Mouse (Mus musculus) olfactory bulb, adult 2 months (tissue): Measurements from ENCODE around the gene Gm17657.

Source experiments
- CTCF ChIP-seq: fragments of 200-500 bp; IDR thresholded peaks from 2 replicates; pipeline ENCODE4 v1.5.1; 2012; ENCODE audit warnings: low read depth, mild to moderate bottlenecking, low read length, moderate library complexity; ENCODE audit not compliant: insufficient read depth
- POLR2A ChIP-seq: fragments of 200-500 bp; IDR thresholded peaks from 2 replicates; pipeline ENCODE4 v1.6.1; 2012; ENCODE audit warnings: mild to moderate bottlenecking, low read depth, low read length, moderate library complexity; ENCODE audit not compliant: insufficient read depth

DNA sequence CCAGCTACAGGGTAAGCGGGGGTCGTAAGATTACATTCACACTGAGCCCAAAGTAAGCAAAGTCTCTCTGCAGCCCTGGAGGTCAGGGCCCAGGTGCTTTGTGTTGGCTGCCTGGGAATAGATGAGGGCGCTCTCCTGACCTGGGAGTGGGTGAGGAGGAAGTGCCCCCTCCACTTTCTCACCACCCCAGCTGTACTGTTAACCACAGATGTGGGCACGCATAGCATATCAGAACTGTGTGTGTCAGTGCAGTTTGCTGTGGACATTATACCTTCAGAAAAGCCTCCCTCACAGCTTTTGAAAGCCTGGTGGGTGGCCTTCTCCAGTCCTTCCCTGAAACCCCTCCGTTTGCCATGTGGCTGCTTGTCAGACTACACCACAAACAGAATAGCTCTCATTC, 34.9 kb upstream of the Gm17657 start:
- TF ChIP-seq POLR2A (no peak), CTCF (no peak)
